In the genomic region with DNA sequence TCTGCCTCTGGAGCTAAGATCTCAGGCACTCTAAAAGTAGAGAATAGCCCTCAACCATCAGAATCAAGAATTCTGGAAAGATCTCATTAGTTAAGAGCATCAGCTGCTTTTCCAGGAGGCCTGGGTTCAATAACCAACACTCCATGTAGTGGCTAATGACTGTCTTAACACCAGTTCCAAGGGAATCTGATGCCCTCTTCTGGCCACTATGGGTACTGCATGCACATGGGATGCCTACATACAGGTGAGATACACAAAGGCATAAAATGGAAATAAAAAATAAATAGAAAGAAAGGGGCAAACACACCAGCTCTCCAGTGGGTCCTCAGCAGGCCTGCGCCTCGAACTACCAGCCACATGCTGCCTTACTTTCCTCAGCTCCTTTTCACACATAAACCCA, we compare ENCODE assay signal across 10 mouse cellular contexts.
DNase-seq lines count a peak whose midpoint lies in the region; ATAC-seq and TF ChIP-seq lines count a peak whose summit lies in the region.
"Had no signal": no experiment of that assay in that cellular context is flagged by ENCODE, and none has a peak within 500 bp of the region (broad histone marks: within the 10 kb centered on the region; RNA-seq: fewer than 3 reads in every experiment).

No protein-coding gene starts in this region.

- TF ChIP-seq POLR2A in brain, embryonic 14.5 days (IDR thresholded peaks at IDR 0.05; ENCODE audit: borderline replicate concordance, extremely low read depth, insufficient read depth, insufficient read length, poor library complexity, severe bottlenecking) = no peak

- H3K9ac ChIP-seq in stomach, postnatal 0 days (ENCODE audit: low read length) = no peak overlapping the region
- H3K9ac ChIP-seq: forebrain, embryonic 15.5 days; hindbrain, embryonic 15.5 days; midbrain, embryonic 12.5 days had no signal

- no peak overlapping the region for H3K4me2 ChIP-seq in stomach, postnatal 0 days (replicated peaks; ENCODE audit: low read depth)
- H3K4me2 ChIP-seq: forebrain, embryonic 15.5 days; hindbrain, embryonic 15.5 days; midbrain, embryonic 12.5 days had no signal

- no peaks in the 10 kb centered on the region for H3K9me3 ChIP-seq in stomach, postnatal 0 days (ENCODE audit: control insufficient read depth, low read length)
- H3K9me3 ChIP-seq: forebrain, embryonic 15.5 days; hindbrain, embryonic 15.5 days had no signal

- H3K27me3 ChIP-seq in stomach, postnatal 0 days (ENCODE audit: control insufficient read depth, insufficient read depth, low read length) = no peaks in the 10 kb centered on the region
- H3K27me3 ChIP-seq: forebrain, embryonic 15.5 days; hindbrain, embryonic 15.5 days; midbrain, embryonic 12.5 days had no signal

- no peaks in the 10 kb centered on the region for H3K36me3 ChIP-seq in stomach, postnatal 0 days (ENCODE audit: control insufficient read depth, insufficient read depth, low read length)
- H3K36me3 ChIP-seq: forebrain, embryonic 15.5 days; hindbrain, embryonic 15.5 days; midbrain, embryonic 12.5 days had no signal

- 98% methylated on average over 2 of the region's 2 CpGs for WGBS in stomach, postnatal 0 days

- no peak for TF ChIP-seq EP300 in stomach, postnatal 0 days (optimal IDR thresholded peaks at IDR 0.05)

- no peaks in the 10 kb centered on the region for H3K4me1 ChIP-seq in stomach, postnatal 0 days (replicated peaks; ENCODE audit: control insufficient read depth, insufficient read depth)
- H3K4me1 ChIP-seq: forebrain, embryonic 15.5 days; midbrain, embryonic 12.5 days had no signal

- TF ChIP-seq CTCF in brain, embryonic 14.5 days (IDR thresholded peaks at IDR 0.05; ENCODE audit: borderline replicate concordance, extremely low read depth, insufficient read depth, insufficient read length) = peak; percentile 60; the same call in 1 of the 2 replicates
- peak; percentile 67 for TF ChIP-seq CTCF in stomach, postnatal 0 days (IDR thresholded peaks at IDR 0.05; ENCODE audit: low read depth)

- H3K27ac ChIP-seq in stomach, postnatal 0 days (replicated peaks) = no peak overlapping the region
- H3K27ac ChIP-seq: forebrain, embryonic 15.5 days; hindbrain, embryonic 15.5 days; midbrain, embryonic 12.5 days had no signal

- ATAC-seq in stomach, postnatal 0 days (ENCODE audit: low FRiP score, low TSS enrichment) = no peak
- ATAC-seq: forebrain, embryonic 15.5 days had no signal

- peak; percentile 32 to 45 for DNase-seq in kidney, postnatal 4 days
- DNase-seq in kidney, adult 11 months = no peak
- DNase-seq in ES-CJ7 (ENCODE audit: low read depth, low spot score) = peak; percentile 76
- no peak for DNase-seq in brain, embryonic 14.5 days (ENCODE audit: low read depth)
- DNase-seq in stomach, postnatal 0 days (ENCODE audit: low spot score) = no peak
- DNase-seq in right cerebral cortex, postnatal 14 days = no peak
- DNase-seq in natural killer cell, adult 2 months (ENCODE audit: low spot score in 2 of 2) = no peak

- no peak overlapping the region for H3K4me3 ChIP-seq in stomach, postnatal 0 days (ENCODE audit: low read depth, low read length)
- H3K4me3 ChIP-seq: forebrain, embryonic 15.5 days; hindbrain, embryonic 15.5 days; midbrain, embryonic 12.5 days had no signal

Comparison
In these comparisons a context has a peak if more than half of its experiments do, and no peak if none do; other contexts are left out.
1. DNase-seq: peak in kidney, postnatal 4 days (2 of 2) and ES-CJ7 (single experiment); none in kidney, adult 11 months (single experiment), brain, embryonic 14.5 days (single experiment), stomach, postnatal 0 days (single experiment), right cerebral cortex, postnatal 14 days (single experiment) and natural killer cell, adult 2 months (0 of 2).